Mouse (Mus musculus): ENCODE results near the gene Ropn1l. TPM values are rescaled to one million over a fixed set of nuclear protein-coding genes. Genes with fewer than 3 reads are reported as not detected.
A peak's percentile ranks its signal among the peaks of the same experiment; 100 is the strongest.

Ropn1l gene
- polyA plus RNA-seq, 1 experiment from 2014 or later, result 3.5 TPM

DNA sequence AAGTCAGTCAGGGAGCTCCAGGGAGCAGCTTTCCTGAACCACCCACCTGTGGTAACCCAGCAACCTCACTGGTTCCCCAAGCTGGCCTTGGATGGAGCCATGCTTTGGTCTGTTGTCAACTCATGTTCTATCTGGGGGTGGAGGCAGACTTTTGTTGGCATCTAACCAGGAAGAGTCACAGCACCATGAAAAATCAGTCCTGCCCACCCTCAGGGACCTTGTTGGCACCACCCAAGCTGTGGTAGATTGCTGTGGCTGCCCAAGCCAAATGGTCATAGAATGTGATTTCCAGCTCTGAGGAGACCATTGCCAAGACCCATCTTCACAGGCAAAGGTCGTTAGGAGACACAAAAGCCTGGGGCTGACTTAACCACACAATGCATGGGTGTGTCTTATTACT is 17.5 kb downstream of the Ropn1l start:
- no peak overlapping the region for H3K9ac ChIP-seq (ENCODE audit: low read depth, low read length)
- no peak for DNase-seq (ENCODE audit: low spot score)
- no peak for ATAC-seq (ENCODE audit: low read depth)
- no peak overlapping the region for H3K4me3 ChIP-seq (ENCODE audit: low read depth, low read length)
- H3K4me1 ChIP-seq (ENCODE audit: control insufficient read depth, insufficient read depth, low read length), result no peaks in the 10 kb centered on the region
- no peaks in the 10 kb centered on the region for H3K36me3 ChIP-seq (ENCODE audit: control insufficient read depth, insufficient read depth, low read length)
- no peaks in the 10 kb centered on the region for H3K9me3 ChIP-seq (ENCODE audit: control insufficient read depth, low read length)
- H3K27ac ChIP-seq (replicated peaks; ENCODE audit: low read depth, low read length), result no peak overlapping the region
- H3K4me2 ChIP-seq (ENCODE audit: low read depth, low read length), result no peak overlapping the region
- no peaks in the 10 kb centered on the region for H3K27me3 ChIP-seq (replicated peaks; ENCODE audit: control insufficient read depth, insufficient read depth, low read length)
- 56% methylated on average over 1 of the region's 1 CpGs for WGBS

DNA sequence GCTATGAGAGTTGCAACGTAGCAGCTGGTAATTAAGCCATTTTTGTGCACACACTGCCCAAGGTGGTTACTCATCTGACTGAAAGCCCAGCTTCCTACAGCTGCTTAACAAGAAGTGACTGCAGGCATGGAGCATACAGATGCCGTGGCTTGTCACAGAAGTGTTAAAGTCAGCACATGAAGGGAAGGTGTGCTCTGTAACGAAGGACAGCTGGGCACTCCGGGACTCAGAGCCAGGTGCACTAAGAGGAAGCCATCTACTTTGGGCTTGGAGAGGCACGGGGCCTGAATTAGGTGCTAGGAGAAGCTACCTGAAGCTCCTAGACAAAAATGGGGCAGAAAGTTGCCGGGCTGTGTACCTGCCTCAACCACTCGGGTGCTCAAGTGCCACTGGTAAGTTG is 19.8 kb downstream of the Ropn1l start:
- no peaks in the 10 kb centered on the region for H3K4me1 ChIP-seq (ENCODE audit: control insufficient read depth, insufficient read depth, low read length)
- no peak overlapping the region for H3K9ac ChIP-seq (ENCODE audit: low read depth, low read length)
- no peak overlapping the region for H3K27ac ChIP-seq (replicated peaks; ENCODE audit: low read depth, low read length)
- no peaks in the 10 kb centered on the region for H3K36me3 ChIP-seq (ENCODE audit: control insufficient read depth, insufficient read depth, low read length)
- H3K4me3 ChIP-seq (ENCODE audit: low read depth, low read length), result no peak overlapping the region
- H3K9me3 ChIP-seq (ENCODE audit: control insufficient read depth, low read length), result no peaks in the 10 kb centered on the region
- no peaks in the 10 kb centered on the region for H3K27me3 ChIP-seq (replicated peaks; ENCODE audit: control insufficient read depth, insufficient read depth, low read length)
- no peak overlapping the region for H3K4me2 ChIP-seq (ENCODE audit: low read depth, low read length)
- DNase-seq (ENCODE audit: low spot score), result no peak
- ATAC-seq (ENCODE audit: low read depth), result no peak
- 78% methylated on average over 7 of the region's 7 CpGs for WGBS

DNA sequence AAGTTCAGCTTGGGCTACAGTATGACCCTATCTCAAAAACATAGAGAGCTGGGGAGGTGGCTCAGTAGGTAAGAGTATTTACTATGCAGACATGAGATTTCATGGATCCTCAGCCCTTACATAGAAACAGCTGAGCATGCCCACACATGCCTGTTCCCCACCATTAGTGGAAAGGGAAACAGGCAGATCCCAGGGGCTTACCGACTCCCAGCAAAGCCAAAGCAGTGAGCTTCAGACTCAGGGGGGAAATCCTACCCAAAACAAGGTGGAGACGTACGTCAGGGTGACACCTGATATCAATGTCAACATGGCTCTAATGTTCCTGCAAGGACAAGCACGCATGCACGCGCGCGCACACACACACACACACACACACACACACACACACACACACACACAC is 21.7 kb downstream of the Ropn1l start:
- no peaks in the 10 kb centered on the region for H3K36me3 ChIP-seq (ENCODE audit: control insufficient read depth, insufficient read depth, low read length)
- peak; percentile 65; the same call in 1 of the 2 replicates for ATAC-seq (ENCODE audit: low read depth)
- peak; percentile 55 for DNase-seq (ENCODE audit: low spot score)
- H3K9me3 ChIP-seq (ENCODE audit: control insufficient read depth, low read length), result no peaks in the 10 kb centered on the region
- H3K9ac ChIP-seq (ENCODE audit: low read depth, low read length), result no peak overlapping the region
- H3K4me1 ChIP-seq (ENCODE audit: control insufficient read depth, insufficient read depth, low read length), result no peaks in the 10 kb centered on the region
- no peak overlapping the region for H3K4me3 ChIP-seq (ENCODE audit: low read depth, low read length)
- WGBS, result 71% methylated on average over 8 of the region's 8 CpGs
- H3K27ac ChIP-seq (replicated peaks; ENCODE audit: low read depth, low read length), result no peak overlapping the region
- no peaks in the 10 kb centered on the region for H3K27me3 ChIP-seq (replicated peaks; ENCODE audit: control insufficient read depth, insufficient read depth, low read length)
- H3K4me2 ChIP-seq (ENCODE audit: low read depth, low read length), result no peak overlapping the region

DNA sequence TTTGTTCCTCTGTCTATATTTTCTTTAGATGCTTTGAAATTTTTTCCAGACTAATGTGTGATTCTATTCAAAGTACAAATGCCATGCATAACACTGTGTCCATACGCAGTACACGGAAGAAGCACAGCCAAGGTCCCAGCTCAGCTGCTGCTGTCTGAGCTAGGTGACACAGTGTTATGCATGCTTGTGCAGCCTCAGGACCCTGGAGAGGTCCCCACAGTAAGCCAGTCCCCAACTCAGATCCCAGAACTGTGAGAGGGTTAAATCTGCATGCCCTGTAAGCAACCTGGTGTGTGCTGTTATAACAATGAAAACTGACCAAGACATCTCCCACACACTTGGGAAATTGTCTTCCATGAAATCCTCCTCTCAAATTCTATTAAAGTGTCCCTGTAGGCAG is 23.5 kb downstream of the Ropn1l start:
- WGBS, result 65% methylated on average over 2 of the region's 2 CpGs

DNA sequence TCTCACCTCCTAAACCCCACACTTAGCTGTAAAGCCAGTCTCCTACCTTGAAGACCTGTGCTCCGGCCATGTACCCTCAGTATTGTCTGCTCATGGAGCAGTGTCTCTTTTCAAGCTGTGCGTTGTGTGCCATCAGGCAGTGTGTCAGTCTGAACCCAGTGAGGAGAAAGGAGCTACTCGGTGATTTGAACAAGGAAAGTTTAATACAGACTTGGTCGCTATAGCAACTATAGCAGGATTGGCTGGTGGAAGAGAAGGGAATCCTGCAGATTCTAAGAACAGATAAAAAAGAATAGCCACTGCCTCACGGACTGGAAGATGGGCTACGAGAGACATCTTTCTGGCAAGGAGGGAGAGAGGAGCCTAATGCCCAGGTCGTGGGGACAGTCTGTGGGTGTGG is 24.1 kb downstream of the Ropn1l start:
- Histone ChIP-seq H3K36me3 (ENCODE audit: control insufficient read depth, insufficient read depth, low read length) (no peaks in the 10 kb centered on the region), H3K9ac (ENCODE audit: low read depth, low read length) (no peak overlapping the region), H3K4me1 (ENCODE audit: control insufficient read depth, insufficient read depth, low read length) (no peaks in the 10 kb centered on the region), H3K4me2 (ENCODE audit: low read depth, low read length) (no peak overlapping the region), H3K27ac (replicated peaks; ENCODE audit: low read depth, low read length) (no peak overlapping the region), H3K4me3 (ENCODE audit: low read depth, low read length) (no peak overlapping the region), H3K27me3 (replicated peaks; ENCODE audit: control insufficient read depth, insufficient read depth, low read length) (no peaks in the 10 kb centered on the region; the same call in 1 of the 2 replicates), H3K9me3 (ENCODE audit: control insufficient read depth, low read length) (no peaks in the 10 kb centered on the region)
- ATAC-seq (ENCODE audit: low read depth) (no peak), DNase-seq (ENCODE audit: low spot score) (no peak)
- WGBS, result 71% methylated on average over 7 of the region's 7 CpGs

More for the DNA sequence above, 23.5 kb downstream of the Ropn1l start:
- Histone ChIP-seq H3K4me2 (ENCODE audit: low read depth, low read length) (no peak overlapping the region), H3K27ac (replicated peaks; ENCODE audit: low read depth, low read length) (no peak overlapping the region), H3K9ac (ENCODE audit: low read depth, low read length) (no peak overlapping the region), H3K9me3 (ENCODE audit: control insufficient read depth, low read length) (no peaks in the 10 kb centered on the region), H3K36me3 (ENCODE audit: control insufficient read depth, insufficient read depth, low read length) (no peaks in the 10 kb centered on the region), H3K4me3 (ENCODE audit: low read depth, low read length) (no peak overlapping the region), H3K27me3 (replicated peaks; ENCODE audit: control insufficient read depth, insufficient read depth, low read length) (no peaks in the 10 kb centered on the region; the same call in 1 of the 2 replicates), H3K4me1 (ENCODE audit: control insufficient read depth, insufficient read depth, low read length) (no peaks in the 10 kb centered on the region)
- ATAC-seq (ENCODE audit: low read depth) (no peak), DNase-seq (ENCODE audit: low spot score) (no peak)

DNA sequence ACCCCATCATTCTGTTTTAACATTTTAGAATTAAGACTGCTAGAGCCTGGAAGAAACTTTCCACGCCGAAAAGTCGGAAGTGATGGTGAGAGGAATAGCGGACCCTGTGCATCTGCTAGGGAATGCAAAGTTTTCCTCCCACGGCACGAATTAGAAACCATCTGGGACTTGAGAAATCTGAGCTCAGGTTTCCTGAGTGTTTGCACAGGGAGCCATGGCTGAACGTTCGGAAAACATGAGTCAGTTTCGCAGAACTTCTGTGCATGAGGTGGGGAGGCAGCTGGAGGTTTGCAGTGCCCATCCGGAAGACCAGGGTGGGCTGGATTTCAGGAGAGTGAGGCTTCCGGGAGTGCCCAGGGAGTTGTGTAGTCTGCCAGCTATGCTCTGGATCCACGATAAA is 25.0 kb downstream of the Ropn1l start:
- ATAC-seq (ENCODE audit: low read depth) (no peak), DNase-seq (ENCODE audit: low spot score) (peak; percentile 48)
- H3K36me3 ChIP-seq (ENCODE audit: control insufficient read depth, insufficient read depth, low read length), result no peaks in the 10 kb centered on the region
- no peaks in the 10 kb centered on the region for H3K4me1 ChIP-seq (ENCODE audit: control insufficient read depth, insufficient read depth, low read length)
- H3K27ac ChIP-seq (replicated peaks; ENCODE audit: low read depth, low read length), result no peak overlapping the region
- no peaks in the 10 kb centered on the region; the same call in 1 of the 2 replicates for H3K27me3 ChIP-seq (replicated peaks; ENCODE audit: control insufficient read depth, insufficient read depth, low read length)
- H3K9ac ChIP-seq (ENCODE audit: low read depth, low read length), result no peak overlapping the region
- H3K9me3 ChIP-seq (ENCODE audit: control insufficient read depth, low read length), result no peaks in the 10 kb centered on the region
- H3K4me3 ChIP-seq (ENCODE audit: low read depth, low read length), result no peak overlapping the region
- 40% methylated on average over 12 of the region's 12 CpGs for WGBS
- no peak overlapping the region for H3K4me2 ChIP-seq (ENCODE audit: low read depth, low read length)

DNA sequence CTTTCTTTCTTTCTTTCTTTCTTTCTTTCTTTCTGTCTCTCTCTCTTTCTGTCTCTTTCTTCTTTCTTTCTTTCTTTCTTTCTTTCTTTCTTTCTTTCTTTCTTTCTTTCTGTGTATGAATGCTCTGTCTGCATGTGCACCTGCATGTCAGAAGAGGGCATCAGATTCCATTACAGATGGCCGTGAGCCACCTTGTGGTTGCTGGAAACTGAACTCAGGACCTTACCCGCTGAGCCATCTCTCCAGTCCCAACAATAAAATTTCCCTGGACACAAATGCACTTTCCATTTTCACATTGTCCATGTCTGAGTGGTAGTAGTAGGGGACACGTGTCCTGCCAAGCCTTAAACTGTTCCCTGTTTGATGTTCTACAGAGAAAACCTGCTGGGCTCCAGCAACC is 26.1 kb downstream of the Ropn1l start:
- 60% methylated on average over 3 of the region's 3 CpGs for WGBS
- no peak overlapping the region for H3K4me2 ChIP-seq (ENCODE audit: low read depth, low read length)
- H3K27ac ChIP-seq (replicated peaks; ENCODE audit: low read depth, low read length), result no peak overlapping the region
- H3K27me3 ChIP-seq (replicated peaks; ENCODE audit: control insufficient read depth, insufficient read depth, low read length), result no peaks in the 10 kb centered on the region; the same call in 1 of the 2 replicates
- DNase-seq (ENCODE audit: low spot score) (no peak), ATAC-seq (ENCODE audit: low read depth) (no peak)
- H3K36me3 ChIP-seq (ENCODE audit: control insufficient read depth, insufficient read depth, low read length), result no peaks in the 10 kb centered on the region
- H3K4me1 ChIP-seq (ENCODE audit: control insufficient read depth, insufficient read depth, low read length), result no peaks in the 10 kb centered on the region
- no peaks in the 10 kb centered on the region for H3K9me3 ChIP-seq (ENCODE audit: control insufficient read depth, low read length)
- H3K9ac ChIP-seq (ENCODE audit: low read depth, low read length), result no peak overlapping the region
- no peak overlapping the region for H3K4me3 ChIP-seq (ENCODE audit: low read depth, low read length)

DNA sequence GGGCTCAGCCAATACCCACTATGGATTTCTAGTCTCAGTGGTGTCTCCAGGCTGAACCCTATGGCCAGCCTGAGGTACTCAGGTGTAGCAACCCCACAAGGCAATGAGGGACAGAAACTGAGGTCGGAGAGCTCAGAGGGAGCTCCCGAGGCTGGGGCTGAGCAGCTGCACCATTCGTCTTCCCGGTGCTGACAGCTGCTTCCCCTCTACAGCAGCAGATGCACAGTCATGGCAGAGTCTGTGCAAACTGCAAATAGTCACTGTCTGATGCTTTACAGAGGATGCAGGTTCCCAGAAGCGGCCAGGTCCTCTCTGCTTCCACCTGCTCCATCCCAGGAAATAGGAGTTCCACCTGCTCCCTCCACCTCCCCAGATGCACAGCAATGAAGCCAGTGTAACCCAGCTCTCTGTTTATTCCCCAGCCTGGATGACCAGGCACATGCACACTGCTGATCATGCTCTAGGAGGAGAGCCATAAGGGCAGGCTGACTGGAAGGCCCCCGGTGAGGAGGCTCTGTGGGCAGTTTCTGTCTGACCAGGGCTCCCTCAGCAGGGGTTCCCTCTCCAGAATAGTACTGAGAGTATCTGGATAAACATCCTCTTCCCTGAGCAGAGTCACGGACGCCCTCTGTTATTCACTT is 27.4 kb downstream of the Ropn1l start:
- WGBS, result 49% methylated on average over 8 of the region's 8 CpGs
- Histone ChIP-seq H3K9ac (ENCODE audit: low read depth, low read length) (0 out of 2 replicates have a peak overlapping the region, but pooled peaks have one; percentile 16), H3K27ac (replicated peaks; ENCODE audit: low read depth, low read length) (no peak overlapping the region), H3K9me3 (ENCODE audit: control insufficient read depth, low read length) (no peaks in the 10 kb centered on the region), H3K4me3 (ENCODE audit: low read depth, low read length) (no peak overlapping the region), H3K4me1 (ENCODE audit: control insufficient read depth, insufficient read depth, low read length) (no peaks in the 10 kb centered on the region), H3K27me3 (replicated peaks; ENCODE audit: control insufficient read depth, insufficient read depth, low read length) (no peaks in the 10 kb centered on the region; the same call in 1 of the 2 replicates), H3K36me3 (ENCODE audit: control insufficient read depth, insufficient read depth, low read length) (no peaks in the 10 kb centered on the region), H3K4me2 (ENCODE audit: low read depth, low read length) (no peak overlapping the region)
- ATAC-seq (ENCODE audit: low read depth) (no peak; the same call in 1 of the 2 replicates), DNase-seq (ENCODE audit: low spot score) (peak; percentile 16)

Measured in embryonic facial prominence, embryonic 14.5 days (tissue).